Mouse (Mus musculus): ENCODE measurements at regions not wholly inside any gene's neighbourhood (a gene's known extent, or its start where the extent isn't known, plus 50 kb on each side); places are given as distances from the start of the nearest gene placed in this dataset.
A peak's percentile ranks its signal among the peaks of the same experiment; 100 is the strongest.

GRCm38 (mm10) chr5:45033146-45033545 is 233.7 kb upstream of the Ldb2 start:
- ATAC-seq (ENCODE audit: low TSS enrichment): no peak

- no peak for ATAC-seq (ENCODE audit: low TSS enrichment)
Measured at GRCm38 (mm10) chr5:45027876-45028275, 228.4 kb upstream of the Ldb2 start.

- ATAC-seq (ENCODE audit: low TSS enrichment): peak; percentile 69; the same call in 1 of the 2 replicates
Measured at GRCm38 (mm10) chr5:45025383-45025782, 225.9 kb upstream of the Ldb2 start.

- no peak for ATAC-seq (ENCODE audit: low TSS enrichment)
Measured at GRCm38 (mm10) chr5:45007930-45008329, 208.4 kb upstream of the Ldb2 start.

GRCm38 (mm10) chr5:45000996-45001395 is 201.5 kb upstream of the Ldb2 start:
- ATAC-seq (ENCODE audit: low TSS enrichment): no peak

- no peak for ATAC-seq (ENCODE audit: low TSS enrichment)
Measured at GRCm38 (mm10) chr5:44999032-44999431, 199.6 kb upstream of the Ldb2 start.

GRCm38 (mm10) chr5:44975456-44976195 is 176.1 kb upstream of the Ldb2 start:
- ATAC-seq (ENCODE audit: low TSS enrichment): peak; percentile 38; the same call in 1 of the 2 replicates

- peak; percentile 86 for ATAC-seq (ENCODE audit: low TSS enrichment)
Measured at GRCm38 (mm10) chr5:44943023-44943921, 143.8 kb upstream of the Ldb2 start.

- ATAC-seq (ENCODE audit: low TSS enrichment): no peak; the same call in 1 of the 2 replicates
Measured at GRCm38 (mm10) chr5:44942575-44942974, 143.1 kb upstream of the Ldb2 start.

GRCm38 (mm10) chr5:44925476-44925875 is 126.0 kb upstream of the Ldb2 start:
- no peak for ATAC-seq (ENCODE audit: low TSS enrichment)

GRCm38 (mm10) chr5:44922129-44922775 is 122.8 kb upstream of the Ldb2 start:
- no peak for ATAC-seq (ENCODE audit: low TSS enrichment)

- ATAC-seq (ENCODE audit: low TSS enrichment): no peak
Measured at GRCm38 (mm10) chr5:44917816-44918213, 118.3 kb upstream of the Ldb2 start.

GRCm38 (mm10) chr5:44917173-44917815 is 117.8 kb upstream of the Ldb2 start:
- ATAC-seq (ENCODE audit: low TSS enrichment): peak; percentile 78

- ATAC-seq (ENCODE audit: low TSS enrichment): peak; percentile 64
Measured at GRCm38 (mm10) chr5:44902541-44902940, 103.1 kb upstream of the Ldb2 start.

GRCm38 (mm10) chr5:44886566-44887070 is 87.1 kb upstream of the Ldb2 start:
- ATAC-seq (ENCODE audit: low TSS enrichment): peak; percentile 96

GRCm38 (mm10) chr5:44876946-44877345 is 77.5 kb upstream of the Ldb2 start:
- peak; percentile 95 for ATAC-seq (ENCODE audit: low TSS enrichment)

- ATAC-seq (ENCODE audit: low TSS enrichment): peak; percentile 33
Measured at GRCm38 (mm10) chr5:44872243-44872642, 72.8 kb upstream of the Ldb2 start.

- ATAC-seq (ENCODE audit: low TSS enrichment): peak; percentile 65; the same call in 1 of the 2 replicates
Measured at GRCm38 (mm10) chr5:44863887-44864286, 64.4 kb upstream of the Ldb2 start.

GRCm38 (mm10) chr5:44863349-44863748 is 63.9 kb upstream of the Ldb2 start:
- ATAC-seq (ENCODE audit: low TSS enrichment): peak; percentile 97

GRCm38 (mm10) chr5:44854189-44854588 is 54.7 kb upstream of the Ldb2 start:
- no peak for ATAC-seq (ENCODE audit: low TSS enrichment)
